Mouse (Mus musculus) adrenal gland, adult 18-20 months (tissue): ENCODE measurements around the gene Trappc10. TPM values are rescaled to one million over a fixed set of nuclear protein-coding genes. Genes with fewer than 3 reads are reported as not detected.

Source experiments
- DNase-seq, 2 experiments: peaks; one replicate each; pipeline ENCODE4 v3.0.0; 2021 to 2022; ENCODE audit warnings: low spot score in 2 of 2
- total RNA-seq, 2 experiments: library from RNA; stranded (reverse); gene quantifications; 1 replicate in 1 of 2; 2 replicates in 1 of 2; pipeline ENCODE4 v1.2.3; 2021

Trappc10 gene
- total RNA-seq, 2 experiments from 2014 or later, result 44.2 to 53.2 TPM

GRCm38 (mm10) chr10:78163241-78163640 is 81.2 kb downstream of the Trappc10 start:
- DNase-seq, result no peak

GRCm38 (mm10) chr10:78162646-78163045 is 81.8 kb downstream of the Trappc10 start:
- no peak for DNase-seq

- DNase-seq, result no peak
Measured at GRCm38 (mm10) chr10:78161096-78161495, 83.3 kb downstream of the Trappc10 start.

- no peak for DNase-seq
Measured at GRCm38 (mm10) chr10:78160369-78161095, 83.9 kb downstream of the Trappc10 start.

- peak; percentile 80 to 85 for DNase-seq
Measured at GRCm38 (mm10) chr10:78159906-78160305, 84.5 kb downstream of the Trappc10 start.

GRCm38 (mm10) chr10:78159252-78159878 is 85.1 kb downstream of the Trappc10 start:
- peak; percentile 57 to 64 for DNase-seq

GRCm38 (mm10) chr10:78158041-78158440 is 86.4 kb downstream of the Trappc10 start:
- DNase-seq, result peak in 1 of 2 experiments; percentile 51

GRCm38 (mm10) chr10:78156926-78157325 is 87.5 kb downstream of the Trappc10 start:
- no peak for DNase-seq

- DNase-seq, result no peak
Measured at GRCm38 (mm10) chr10:78148834-78149766, 95.3 kb downstream of the Trappc10 start.

- no peak for DNase-seq
Measured at GRCm38 (mm10) chr10:78147908-78148441, 96.5 kb downstream of the Trappc10 start.

- DNase-seq, result no peak
Measured at GRCm38 (mm10) chr10:78143727-78144505, 100.5 kb downstream of the Trappc10 start.

GRCm38 (mm10) chr10:78140843-78141242 is 103.6 kb downstream of the Trappc10 start:
- no peak for DNase-seq

- no peak for DNase-seq
Measured at GRCm38 (mm10) chr10:78140251-78140600, 104.2 kb downstream of the Trappc10 start.

GRCm38 (mm10) chr10:78139572-78140250 is 104.7 kb downstream of the Trappc10 start:
- DNase-seq, result no peak

GRCm38 (mm10) chr10:78138812-78139523 is 105.5 kb downstream of the Trappc10 start:
- DNase-seq, result no peak

- no peak for DNase-seq
Measured at GRCm38 (mm10) chr10:78137191-78137590, 107.2 kb downstream of the Trappc10 start.
